Mouse (Mus musculus) stomach, postnatal 0 days (tissue): ENCODE results near the gene Plin1. TPM values are rescaled to one million over a fixed set of nuclear protein-coding genes. Genes with fewer than 3 reads are reported as not detected.

Experiments
- ATAC-seq: fragments of 200-750 bp; cut with Nextera tagmentation; 2 replicates; pipeline ENCODE4 v1.8.0; 2017; ENCODE audit not compliant: low FRiP score, low TSS enrichment
- DNase-seq: peaks from one replicate; pipeline ENCODE4 v3.0.0-alpha.2; 2016; ENCODE audit warnings: low spot score
- H3K27ac ChIP-seq: fragments of 300-500 bp; sonication (generic); replicated peaks from 2 replicates; pipeline ENCODE4 v1.5.1; 2014; ENCODE audit warnings: mild to moderate bottlenecking, control low read depth
- H3K27me3 ChIP-seq: fragments of 300-500 bp; sonication (generic); 2 replicates; pipeline ENCODE4 v1.6.1; 2014; ENCODE audit warnings: low read length; ENCODE audit not compliant: control insufficient read depth, insufficient read depth
- H3K36me3 ChIP-seq: fragments of 300-500 bp; sonication (generic); 2 replicates; pipeline ENCODE4 v1.6.1; 2014; ENCODE audit warnings: low read length, mixed read lengths; ENCODE audit not compliant: control insufficient read depth, insufficient read depth
- H3K4me1 ChIP-seq: fragments of 300-500 bp; sonication (generic); replicated peaks from 2 replicates; pipeline ENCODE4 v1.6.1; 2014; ENCODE audit warnings: antibody characterized with exemption; ENCODE audit not compliant: control insufficient read depth, insufficient read depth
- H3K4me2 ChIP-seq: fragments of 300-500 bp; sonication (generic); replicated peaks from 2 replicates; pipeline ENCODE4 v1.6.1; 2014; ENCODE audit warnings: low read depth, mild to moderate bottlenecking, control low read depth, moderate library complexity
- H3K4me3 ChIP-seq: fragments of 300-500 bp; sonication (generic); 2 replicates; pipeline ENCODE4 v1.5.1; 2014; ENCODE audit warnings: low read depth, low read length, control low read depth
- H3K9ac ChIP-seq: fragments of 300-500 bp; sonication (generic); 2 replicates; pipeline ENCODE4 v1.6.1; 2014; ENCODE audit warnings: mild to moderate bottlenecking, low read length, control low read depth, mixed read lengths
- H3K9me3 ChIP-seq: fragments of 300-500 bp; sonication (generic); 2 replicates; pipeline ENCODE4 v1.6.1; 2016; ENCODE audit warnings: low read length; ENCODE audit not compliant: control insufficient read depth
- CTCF ChIP-seq: IDR thresholded peaks from 2 replicates; pipeline ENCODE4 v1.5.1; 2016; ENCODE audit warnings: antibody characterized with exemption, low read depth, mild to moderate bottlenecking, moderate library complexity
- EP300 ChIP-seq: optimal IDR thresholded peaks from 2 replicates; pipeline ENCODE3; 2016; ENCODE audit warnings: antibody characterized with exemption
- WGBS: fragments of 180-500 bp; shearing (Covaris S2); extraction: QIAGEN DNeasy Blood & Tissue Kit; methylation state at CpG from one replicate; pipeline ENCODE4 v1.1.7; 2014; 5-methylcytosine and 5-hydroxymethylcytosine counted together
- polyA plus RNA-seq: library from polyadenylated mRNA; unstranded; fragments of >200 nt; fragmentation: Nextera tagmentation; extraction: Ambion mirVana; gene quantifications from 2 replicates; pipeline ENCODE4 v1.2.1, GENCODE M21; 2015

Plin1 gene
- polyA plus RNA-seq, 1 experiment from 2014 or later, result not detected

DNA sequence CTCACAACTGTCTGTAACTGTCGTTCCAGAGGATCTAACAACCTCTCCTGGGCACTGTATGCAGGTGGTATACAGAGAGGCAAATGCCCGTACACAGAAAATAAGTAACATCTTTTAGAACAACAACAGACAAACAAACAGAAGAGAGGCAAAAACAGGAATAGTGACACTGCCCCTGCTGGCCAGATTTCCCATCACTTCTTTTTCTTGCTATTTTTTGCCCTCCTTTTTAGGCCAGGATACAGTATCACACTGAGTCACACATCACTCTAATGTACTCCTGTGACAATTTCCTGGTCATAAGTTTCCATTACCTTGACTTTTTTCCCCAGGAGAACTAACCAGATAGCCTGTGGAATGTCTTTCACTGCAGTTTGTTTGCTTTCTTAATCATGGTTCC is 23.6 kb upstream of the Plin1 start:
- 36% methylated on average over 2 of the region's 2 CpGs for WGBS
- H3K4me1 ChIP-seq, result no peaks in the 10 kb centered on the region
- H3K9me3 ChIP-seq, result no peaks in the 10 kb centered on the region
- ATAC-seq (0 out of 2 replicates have a peak, but pooled peaks have one; percentile 21), DNase-seq (no peak)
- H3K9ac ChIP-seq, result no peak overlapping the region
- TF ChIP-seq CTCF, result peak; percentile 49
- TF ChIP-seq EP300, result no peak
- no peaks in the 10 kb centered on the region for H3K36me3 ChIP-seq
- no peak overlapping the region for H3K4me2 ChIP-seq
- H3K27me3 ChIP-seq, result no peaks in the 10 kb centered on the region
- no peak overlapping the region for H3K4me3 ChIP-seq
- no peak overlapping the region for H3K27ac ChIP-seq

DNA sequence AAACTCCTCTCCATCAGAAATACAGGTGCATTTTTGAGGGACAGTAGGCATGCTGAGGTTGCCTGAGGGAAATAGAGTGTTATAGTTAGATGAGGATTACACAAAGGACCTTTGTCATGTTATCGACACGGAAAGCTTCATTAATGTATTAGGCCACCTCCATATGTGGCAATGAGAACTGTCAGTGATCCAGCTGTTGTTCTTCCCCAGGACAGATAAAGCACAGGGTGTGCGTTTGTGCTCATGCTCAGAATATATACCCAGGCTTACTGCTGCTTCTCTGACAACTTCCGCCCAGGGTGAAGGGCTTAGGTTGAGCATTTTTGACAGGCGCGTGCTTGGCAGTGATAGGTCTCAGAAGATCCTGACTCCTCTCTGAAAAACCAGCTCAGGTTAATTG is 16.8 kb upstream of the Plin1 start:
- Histone ChIP-seq H3K36me3 (no peaks in the 10 kb centered on the region), H3K27ac (no peak overlapping the region), H3K9ac (no peak overlapping the region), H3K9me3 (no peaks in the 10 kb centered on the region), H3K4me1 (no peaks in the 10 kb centered on the region), H3K4me3 (no peak overlapping the region), H3K4me2 (no peak overlapping the region), H3K27me3 (no peaks in the 10 kb centered on the region)
- no peak for TF ChIP-seq EP300
- no peak for TF ChIP-seq CTCF
- DNase-seq (no peak), ATAC-seq (no peak)
- WGBS, result 73% methylated on average over 6 of the region's 6 CpGs

DNA sequence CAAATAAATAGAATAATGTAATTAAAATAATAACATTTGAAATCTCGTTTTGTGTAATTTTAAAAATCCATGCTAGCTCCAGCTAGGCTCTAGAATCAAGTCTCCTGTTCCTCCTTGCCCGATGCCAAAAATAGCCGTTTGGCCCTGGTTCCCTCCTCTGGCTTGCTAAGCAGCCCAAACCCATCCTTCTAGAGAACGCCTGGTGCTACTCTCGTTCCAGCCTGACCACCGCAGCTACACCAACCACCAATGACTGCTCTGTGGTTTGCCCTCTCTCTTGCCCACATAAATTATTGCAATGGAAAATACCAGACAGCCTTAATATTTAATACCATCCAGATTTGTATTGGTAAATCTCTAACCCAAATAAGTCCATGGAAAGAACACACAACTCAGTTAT is 15.0 kb upstream of the Plin1 start:
- no peaks in the 10 kb centered on the region for H3K27me3 ChIP-seq
- peaks cover 3% of the 10 kb centered on the region; the same call in 1 of the 2 replicates for H3K4me1 ChIP-seq
- no peak overlapping the region for H3K27ac ChIP-seq
- no peak for DNase-seq
- H3K9me3 ChIP-seq, result no peaks in the 10 kb centered on the region
- no peaks in the 10 kb centered on the region for H3K36me3 ChIP-seq
- TF ChIP-seq EP300 (no peak), CTCF (no peak)
- no peak overlapping the region for H3K9ac ChIP-seq
- no peak for ATAC-seq
- WGBS, result 77% methylated on average over 6 of the region's 6 CpGs
- no peak overlapping the region for H3K4me2 ChIP-seq
- H3K4me3 ChIP-seq, result no peak overlapping the region

DNA sequence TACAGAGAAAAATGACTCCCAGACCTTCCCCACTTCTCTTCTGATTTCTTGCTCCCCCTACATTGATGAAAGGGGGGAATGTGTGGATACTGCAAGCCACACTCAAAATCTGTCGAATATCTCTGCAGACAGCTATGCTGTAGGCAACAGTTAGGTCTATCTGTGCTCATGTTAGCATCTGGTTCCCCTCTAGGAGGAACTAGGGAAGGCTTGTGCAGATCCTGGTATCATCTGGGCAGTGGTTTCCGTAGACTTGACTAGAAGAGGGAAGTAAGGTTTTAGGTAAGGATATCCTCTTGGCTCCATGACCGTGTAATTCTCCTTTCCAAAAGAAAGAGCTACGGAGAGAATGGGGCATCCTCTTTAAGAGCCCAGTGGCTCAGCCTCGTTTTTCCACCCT is 11.9 kb upstream of the Plin1 start:
- DNase-seq (no peak), ATAC-seq (no peak)
- no peaks in the 10 kb centered on the region for H3K36me3 ChIP-seq
- no peaks in the 10 kb centered on the region for H3K27me3 ChIP-seq
- H3K4me1 ChIP-seq, result peaks cover 3% of the 10 kb centered on the region; the same call in 1 of the 2 replicates
- no peak overlapping the region for H3K27ac ChIP-seq
- no peak for TF ChIP-seq CTCF
- TF ChIP-seq EP300, result no peak
- no peak overlapping the region for H3K4me2 ChIP-seq
- H3K9ac ChIP-seq, result no peak overlapping the region
- 77% methylated on average over 5 of the region's 5 CpGs for WGBS
- H3K9me3 ChIP-seq, result no peaks in the 10 kb centered on the region
- no peak overlapping the region for H3K4me3 ChIP-seq

DNA sequence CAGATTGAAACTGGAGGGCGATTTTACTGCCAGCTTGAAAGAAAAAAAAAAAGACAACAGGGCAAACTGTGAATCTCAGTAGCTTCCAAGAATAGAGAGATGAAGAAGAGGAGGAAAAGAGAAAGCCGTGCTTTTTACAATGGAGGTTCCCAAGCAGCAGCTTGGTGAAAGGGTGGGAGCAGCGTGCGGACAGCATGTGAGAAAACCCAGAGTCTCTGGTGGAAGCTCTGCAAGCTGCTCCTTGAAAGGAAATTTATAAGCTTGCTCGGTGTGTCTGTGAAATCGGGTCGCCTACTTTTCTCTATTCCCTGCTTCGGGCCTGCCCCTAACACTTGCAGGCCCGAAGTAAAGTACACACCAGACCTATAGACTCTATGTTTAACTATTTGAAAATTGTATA is 11.3 kb upstream of the Plin1 start:
- H3K27ac ChIP-seq, result no peak overlapping the region
- ATAC-seq (no peak), DNase-seq (no peak)
- no peaks in the 10 kb centered on the region for H3K36me3 ChIP-seq
- no peaks in the 10 kb centered on the region for H3K9me3 ChIP-seq
- no peaks in the 10 kb centered on the region for H3K27me3 ChIP-seq
- H3K9ac ChIP-seq, result no peak overlapping the region
- peaks cover 3% of the 10 kb centered on the region; the same call in 1 of the 2 replicates for H3K4me1 ChIP-seq
- 86% methylated on average over 9 of the region's 9 CpGs for WGBS
- no peak overlapping the region for H3K4me2 ChIP-seq
- no peak overlapping the region for H3K4me3 ChIP-seq
- no peak for TF ChIP-seq EP300
- no peak for TF ChIP-seq CTCF

DNA sequence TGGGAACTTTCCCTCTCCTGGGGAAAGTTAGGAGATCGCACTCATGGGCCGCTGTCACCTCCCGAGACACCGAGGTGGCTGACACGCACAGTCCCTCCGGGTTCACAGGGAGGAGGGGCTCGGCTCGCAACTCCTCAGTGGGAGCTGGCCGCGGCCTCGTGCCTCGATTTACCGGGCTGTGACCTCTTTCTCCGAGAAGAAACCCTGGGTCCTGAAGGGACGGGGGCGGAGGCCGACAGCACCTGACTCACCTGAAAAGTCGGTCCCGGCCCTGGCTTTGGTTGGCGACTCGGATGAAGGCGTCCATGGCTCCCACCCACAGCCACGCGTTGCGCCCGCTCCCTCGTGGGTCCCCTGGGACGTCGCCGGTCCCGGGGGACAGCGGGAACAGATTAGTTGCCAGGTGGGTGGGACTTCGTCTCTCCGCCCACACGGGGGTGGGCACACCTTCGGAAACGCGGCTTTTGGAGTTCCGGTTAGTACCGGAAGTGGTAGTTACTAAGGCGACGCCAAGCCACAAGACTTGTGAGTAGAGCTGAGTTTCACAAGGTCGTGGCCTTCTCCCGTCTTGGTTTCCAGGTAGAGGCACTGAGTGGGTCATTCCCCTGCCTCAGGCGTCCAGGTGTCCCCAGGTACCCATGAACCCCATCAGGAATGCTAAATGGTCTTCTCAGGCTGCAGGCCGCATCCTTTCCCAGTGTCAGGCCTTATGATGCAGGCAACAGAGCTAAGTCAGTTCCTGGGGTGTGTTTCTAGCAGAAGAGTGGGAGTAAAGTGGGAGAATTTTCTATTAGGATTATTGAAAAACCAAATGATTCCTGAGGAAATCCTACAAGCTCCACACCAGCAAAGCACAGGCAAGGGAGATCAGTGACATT is 10.2 kb upstream of the Plin1 start, which contains the start of the genes Pex11a and Wdr93:
Gene Pex11a (minus strand): TSS at position 473 of the 878 bp plus-strand sequence.
Gene Wdr93 (plus strand): TSS at position 505 of the 878 bp plus-strand sequence.
- H3K9me3 ChIP-seq, result no peaks in the 10 kb centered on the region
- 3% methylated on average over 46 of the region's 46 CpGs for WGBS
- H3K4me1 ChIP-seq, result peaks cover 3% of the 10 kb centered on the region; the same call in 1 of the 2 replicates
- peak within 1 kb of the TSS; percentile 30 for H3K27ac ChIP-seq
- H3K9ac ChIP-seq, result peak within 1 kb of the TSS; percentile 74
- TF ChIP-seq EP300 (no peak), CTCF (no peak)
- peak; percentile 89 for ATAC-seq
- H3K4me2 ChIP-seq, result peak within 1 kb of the TSS; percentile 99
- no peaks in the 10 kb centered on the region for H3K27me3 ChIP-seq
- H3K4me3 ChIP-seq, result peak within 1 kb of the TSS; percentile 71
- H3K36me3 ChIP-seq, result no peaks in the 10 kb centered on the region
- DNase-seq, result peak; percentile 86
